Mouse (Mus musculus) spleen, embryonic (tissue): ENCODE results near the gene Apom.
"Not testable (repeated sequence)": the region's sequence is repeated elsewhere in the genome, so short reads cannot be mapped to it uniquely, and the experiment has no call there.

Experiments used
- CTCF ChIA-PET: fragments of 350-600 bp; sonication (Branson Sonifier 250); formaldehyde crosslinking; loops from one replicate; lab custom pipeline; 2022; lab: Charles Lee

The Apom gene

GRCm38 (mm10) chr17:35133517-35133916 is 1.7 kb upstream of the Apom start:
- CTCF ChIA-PET = interaction anchor here (1.6 kb wide), 1 partner anchor 8 kb away, joined by 3 read pairs; no protein-coding TSS in a partner anchor

GRCm38 (mm10) chr17:35132174-35132560 is 317 bp upstream of the Apom start:
- CTCF ChIA-PET = interaction anchor here (0.6 kb wide), 1 partner anchor 104 kb away, joined by 3 read pairs; no protein-coding TSS in a partner anchor

GRCm38 (mm10) chr17:35131038-35131437 is 812 bp downstream of the Apom start:
- CTCF ChIA-PET = no interaction called here

DNA sequence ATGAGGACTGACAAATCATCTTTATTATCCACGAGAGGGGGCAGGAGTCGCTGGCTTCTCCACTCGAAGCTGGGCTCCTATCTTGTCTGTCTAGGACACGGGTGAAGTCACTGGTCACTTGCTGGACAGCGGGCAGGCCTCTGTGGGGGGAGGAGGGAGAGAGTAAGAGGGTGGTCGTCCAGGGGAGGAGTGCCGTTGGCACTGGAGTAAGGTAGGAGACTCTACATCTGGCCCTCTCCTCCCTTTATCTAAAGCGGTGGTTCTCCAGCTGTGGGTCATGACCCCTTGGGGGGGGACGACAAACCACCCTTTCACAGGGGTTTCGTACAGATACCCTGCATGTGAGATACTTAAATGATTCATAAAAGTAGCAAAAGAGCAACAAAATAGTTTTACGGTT is 2.9 kb downstream of the Apom start:
- CTCF ChIA-PET = no interaction called here

- CTCF ChIA-PET = interaction anchor here (1.4 kb wide), 1 partner anchor 20 kb away, joined by 3 read pairs; no protein-coding TSS in a partner anchor
Observed at GRCm38 (mm10) chr17:35127017-35127416, 4.8 kb downstream of the Apom start.

DNA sequence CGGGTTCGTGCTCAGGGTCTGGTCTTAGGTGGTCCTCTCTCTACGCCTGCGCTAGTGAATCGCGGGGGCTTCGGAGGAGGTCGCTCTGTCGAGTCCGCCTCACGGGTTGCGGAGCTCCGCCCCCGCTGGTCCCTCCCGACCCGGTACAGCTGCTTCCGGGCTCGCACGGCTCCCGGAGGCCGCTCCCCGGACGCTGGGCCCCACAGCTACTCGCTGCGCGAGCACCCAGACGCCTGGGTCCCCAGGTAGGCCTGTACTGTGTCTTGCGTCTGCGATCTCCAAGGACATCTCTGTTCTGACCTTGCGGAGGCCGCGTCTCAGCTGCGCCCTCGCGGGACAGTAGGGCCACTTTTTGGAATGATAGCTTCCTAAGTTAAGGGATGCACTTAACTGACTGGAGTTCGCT is 5.6 kb downstream of the Apom start, which contains the start of gene D17H6S53E:
Gene D17H6S53E, plus strand, starts transcription at position 168 of the 406 bp plus-strand sequence.
- CTCF ChIA-PET = no interaction called here

- CTCF ChIA-PET = interaction anchor here (1.1 kb wide), 1 partner anchor 9 kb away, joined by 3 read pairs; the partner anchor contains the start of gene Bag6
Observed at GRCm38 (mm10) chr17:35125578-35125977, 6.3 kb downstream of the Apom start.

- CTCF ChIA-PET = interaction anchor here (0.6 to 1.1 kb wide), 2 partner anchors 9 to 90 kb away, joined by 3 read pairs; partner anchors contain the start of gene Bag6
Observed at GRCm38 (mm10) chr17:35125081-35125480, 6.8 kb downstream of the Apom start.

- CTCF ChIA-PET = not testable (repeated sequence)
Observed at GRCm38 (mm10) chr17:35124261-35124896, 7.5 kb downstream of the Apom start.

DNA sequence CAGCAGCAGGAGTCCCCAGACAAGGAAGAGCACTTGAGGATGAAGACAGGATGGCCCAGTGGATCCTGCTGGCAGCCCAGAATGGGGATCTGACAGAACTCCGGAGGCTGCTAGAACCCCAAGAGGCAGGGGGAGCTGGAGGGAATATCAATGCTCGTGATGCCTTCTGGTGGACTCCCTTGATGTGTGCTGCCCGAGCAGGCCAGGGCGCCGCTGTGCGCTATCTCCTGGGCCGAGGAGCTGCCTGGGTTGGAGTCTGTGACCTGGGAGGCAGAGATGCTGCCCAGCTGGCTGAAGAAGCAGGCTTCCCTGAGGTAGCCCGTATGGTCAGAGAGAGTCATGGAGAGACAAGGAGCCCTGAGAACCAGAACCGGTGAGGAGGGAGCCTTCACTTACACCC is 8.6 kb downstream of the Apom start:
- CTCF ChIA-PET = not testable (repeated sequence)

GRCm38 (mm10) chr17:35121871-35122303 is 10.0 kb downstream of the Apom start, which contains the start of gene Csnk2b:
Gene Csnk2b (minus strand): TSS chr17:35122053.
- CTCF ChIA-PET = no interaction called here

- CTCF ChIA-PET = no interaction called here
Observed at GRCm38 (mm10) chr17:35121143-35121799, 10.6 kb downstream of the Apom start, which contains the start of gene Gpank1. Gene Gpank1 (plus strand): TSS chr17:35121455.

DNA sequence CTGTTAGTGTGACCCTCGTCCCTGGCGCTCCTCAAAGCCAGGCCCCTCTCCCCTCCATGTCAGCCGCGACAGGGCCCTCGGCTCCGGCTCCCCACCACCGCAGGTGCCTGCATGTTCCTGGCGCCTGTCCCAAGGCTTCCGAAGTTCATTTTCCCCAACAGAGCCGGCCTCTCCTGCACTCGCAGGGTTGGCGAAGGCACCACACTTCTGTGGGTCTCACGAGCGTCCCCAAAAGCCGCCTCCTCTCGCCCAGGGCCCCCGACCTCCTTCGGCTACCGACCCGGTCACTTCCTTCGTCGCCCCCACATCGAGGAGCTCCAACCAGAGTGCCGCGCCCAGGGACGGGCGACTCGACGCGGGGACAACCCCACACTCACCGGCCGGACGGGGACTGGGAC is 11.1 kb downstream of the Apom start:
- CTCF ChIA-PET = no interaction called here

- CTCF ChIA-PET = interaction anchor here (0.9 kb wide), 1 partner anchor 118 kb away, joined by 3 read pairs; the partner anchor contains the start of gene Atp6v1g2
Observed at GRCm38 (mm10) chr17:35115046-35116019, 16.5 kb downstream of the Apom start, which contains the start of gene Ly6g5b. Gene Ly6g5b (minus strand): TSS chr17:35115428.

GRCm38 (mm10) chr17:35111774-35112173 is 20.1 kb downstream of the Apom start:
- CTCF ChIA-PET = interaction anchor here (0.6 kb wide), 1 partner anchor 81 kb away, joined by 3 read pairs; no protein-coding TSS in a partner anchor

- CTCF ChIA-PET = interaction anchor here (1.0 kb wide), 1 partner anchor 19 kb away, joined by 3 read pairs; no protein-coding TSS in a partner anchor
Observed at GRCm38 (mm10) chr17:35108097-35108496, 23.8 kb downstream of the Apom start, which contains the start of gene Ly6g5c. Gene Ly6g5c (plus strand): TSS chr17:35108279.

- CTCF ChIA-PET = interaction anchor here (0.5 to 0.6 kb wide), 2 partner anchors 35 to 57 kb away, joined by 3 read pairs; no protein-coding TSS in a partner anchor
Observed at GRCm38 (mm10) chr17:35106522-35106921, 25.3 kb downstream of the Apom start.

GRCm38 (mm10) chr17:35105740-35106389 is 26.0 kb downstream of the Apom start:
- CTCF ChIA-PET = no interaction called here

- CTCF ChIA-PET = no interaction called here
Observed at GRCm38 (mm10) chr17:35104754-35105153, 27.1 kb downstream of the Apom start.

GRCm38 (mm10) chr17:35104079-35104478 is 27.8 kb downstream of the Apom start:
- CTCF ChIA-PET = no interaction called here
